17 mouse cellular contexts compared by ENCODE assay signal in genomic region chr3:138977413-138977812, GRCm38 (mm10).
"Had no signal": no experiment of that assay in that cellular context is flagged by ENCODE, and none has a peak within 500 bp of the region (broad histone marks: within the 10 kb centered on the region; RNA-seq: fewer than 3 reads in every experiment).

No protein-coding gene starts in this region.

- H3K4me1 ChIP-seq: limb, embryonic 13.5 days; midbrain, embryonic 12.5 days; neural tube, embryonic 15.5 days had no signal

- DNase-seq: kidney, adult 11 months; kidney, adult 9 months; kidney, postnatal 14 days; layer of hippocampus, adult 9-11 months; layer of hippocampus, postnatal 36 days; left cerebral cortex, postnatal 4 days; lung, adult 18-20 months; lung, postnatal 14 days; right cerebral cortex, adult 18-20 months; right cerebral cortex, postnatal 25 days; thymus, adult 18-20 months; thymus, postnatal 14 days had no signal

- H3K9me3 ChIP-seq: limb, embryonic 13.5 days; midbrain, embryonic 12.5 days; neural tube, embryonic 15.5 days had no signal

- H3K27ac ChIP-seq: limb, embryonic 13.5 days; liver, embryonic 14.5 days; midbrain, embryonic 12.5 days; neural tube, embryonic 15.5 days had no signal

- H3K27me3 ChIP-seq: limb, embryonic 13.5 days; midbrain, embryonic 12.5 days; neural tube, embryonic 15.5 days had no signal

- H3K4me3 ChIP-seq: limb, embryonic 13.5 days; midbrain, embryonic 12.5 days; myocyte; neural tube, embryonic 15.5 days had no signal

- H3K9ac ChIP-seq: limb, embryonic 13.5 days; liver, embryonic 14.5 days; midbrain, embryonic 12.5 days; neural tube, embryonic 15.5 days had no signal

- H3K4me2 ChIP-seq: limb, embryonic 13.5 days; midbrain, embryonic 12.5 days; neural tube, embryonic 15.5 days had no signal
